Mouse (Mus musculus) ES-Bruce4 (cell line): ENCODE results near the gene Dbndd2.

Experiments used
- CTCF ChIP-seq: IDR thresholded peaks from one replicate; pipeline ENCODE4 v1.8.1; 2011; ENCODE audit warnings: low read depth, low read length
- EP300 ChIP-seq: IDR thresholded peaks from 2 replicates; pipeline ENCODE4 v1.6.1; 2011; ENCODE audit warnings: low read depth, low read length; ENCODE audit not compliant: insufficient read depth
- POLR2A ChIP-seq: IDR thresholded peaks from one replicate; pipeline ENCODE4 v1.8.1; 2011; ENCODE audit warnings: low read length; ENCODE audit not compliant: insufficient read depth

GRCm38 (mm10) chr2:164542132-164542531 lies 56.2 kb downstream of the Dbndd2 start:
- no peak for TF ChIP-seq POLR2A
- TF ChIP-seq CTCF, result no peak
- no peak for TF ChIP-seq EP300
